ENCODE assay signal across 8 mouse cellular contexts in the genomic region with DNA sequence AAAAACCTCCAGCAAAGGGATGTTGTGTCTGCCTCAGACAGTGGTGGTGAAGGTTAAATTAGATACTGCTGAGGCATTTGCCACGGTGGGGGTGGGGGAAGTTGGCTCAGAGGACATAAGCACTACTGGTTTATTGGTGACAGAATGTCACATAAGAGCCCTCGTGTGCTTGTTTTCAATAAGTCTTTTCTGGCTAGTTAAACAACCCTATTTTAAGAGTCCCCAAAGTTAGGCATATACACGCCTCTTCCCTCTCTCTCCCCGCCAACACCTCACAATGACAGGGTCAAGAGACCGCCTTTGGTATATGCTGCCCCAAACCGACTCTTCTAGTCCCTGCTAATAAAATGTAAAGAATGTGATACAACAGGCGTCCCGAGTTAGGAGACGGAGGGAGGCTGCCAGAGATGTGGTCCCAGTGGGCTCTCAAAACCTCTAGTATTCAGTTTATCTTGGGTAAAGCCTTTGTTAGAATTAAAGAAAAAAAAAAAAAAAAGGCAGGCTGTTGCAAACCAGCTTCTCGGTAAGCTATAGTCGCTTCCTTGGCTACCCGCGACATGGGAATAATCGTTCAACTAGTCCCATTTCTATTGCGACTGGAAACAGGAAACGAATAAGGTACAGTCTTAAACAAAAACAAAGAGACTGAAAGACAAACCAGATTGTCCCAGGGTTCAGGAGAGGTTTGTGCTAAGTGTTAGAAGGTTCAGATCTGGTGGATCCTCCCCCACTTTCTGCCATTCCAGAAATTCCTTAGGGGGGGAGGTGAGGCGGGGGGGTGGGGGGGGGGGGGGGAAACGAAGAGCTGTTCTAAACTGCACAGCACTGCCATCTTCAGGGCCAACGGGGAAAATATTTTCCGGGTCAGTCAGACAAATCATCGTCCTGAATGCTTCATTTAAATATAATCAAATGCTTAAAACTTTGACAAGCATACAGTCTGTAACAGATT.
DNase-seq lines count a peak whose midpoint lies in the region; ATAC-seq and TF ChIP-seq lines count a peak whose summit lies in the region.

No protein-coding gene starts in this region.

- peak overlapping the region; percentile 65 for H3K4me2 ChIP-seq in embryonic facial prominence, embryonic 13.5 days
- H3K4me2 ChIP-seq in heart, embryonic 12.5 days = peak overlapping the region; percentile 66
- H3K4me2 ChIP-seq in kidney, embryonic 15.5 days = peak overlapping the region; percentile 62
- H3K4me2 ChIP-seq in myocyte (ENCODE audit: low read depth) = peak overlapping the region; percentile 89

- H3K9ac ChIP-seq in embryonic facial prominence, embryonic 13.5 days = no peak overlapping the region
- H3K9ac ChIP-seq in heart, embryonic 12.5 days = peak overlapping the region; percentile 36; the same call in 1 of the 2 replicates
- no peak overlapping the region for H3K9ac ChIP-seq in kidney, embryonic 15.5 days
- H3K9ac ChIP-seq in liver, adult 2 months (ENCODE audit: low read depth, low read length) = peak overlapping the region; percentile 33; the same call in 1 of the 2 replicates

- H3ac ChIP-seq in myocyte (ENCODE audit: control insufficient read depth, insufficient read length) = no peak overlapping the region

- no peak for TF ChIP-seq POLR2A in liver, adult 2 months (IDR thresholded peaks at IDR 0.05; ENCODE audit: extremely low read depth, insufficient read depth, low read length)
- no peak for TF ChIP-seq POLR2A in myocyte (IDR thresholded peaks at IDR 0.05; ENCODE audit: insufficient read length, low read depth)
- no peak for TF ChIP-seq POLR2A in testis, adult 2 months (IDR thresholded peaks at IDR 0.05; ENCODE audit: control insufficient read depth, low read depth, low read length)

- no peak for ATAC-seq in embryonic facial prominence, embryonic 13.5 days (ENCODE audit: insufficient number of reproducible peaks, insufficient read depth, low FRiP score, low TSS enrichment, low read depth)
- peak; percentile 72 for ATAC-seq in heart, embryonic 12.5 days (ENCODE audit: insufficient number of reproducible peaks, low FRiP score)
- ATAC-seq in kidney, embryonic 15.5 days (replicated peaks; ENCODE audit: low FRiP score) = peak; percentile 61

- H3K79me2 ChIP-seq in liver, adult 2 months (ENCODE audit: control insufficient read depth, insufficient read depth, low read length) = no peaks in the 10 kb centered on the region
- H3K79me2 ChIP-seq in myocyte (ENCODE audit: control insufficient read depth, insufficient read depth) = no peaks in the 10 kb centered on the region

- H3K27ac ChIP-seq in embryonic facial prominence, embryonic 13.5 days = peak overlapping the region; percentile 74
- peak overlapping the region; percentile 85 for H3K27ac ChIP-seq in heart, embryonic 12.5 days (ENCODE audit: poor library complexity, severe bottlenecking)
- H3K27ac ChIP-seq in kidney, embryonic 15.5 days = peak overlapping the region; percentile 82
- peak overlapping the region; percentile 32 for H3K27ac ChIP-seq in liver, adult 2 months (replicated peaks; ENCODE audit: insufficient read depth, low read depth, low read length)
- peak overlapping the region; percentile 46 for H3K27ac ChIP-seq in testis, adult 2 months (ENCODE audit: control insufficient read depth, insufficient read depth, low read depth, low read length)

- peak; percentile 39 for TF ChIP-seq CTCF in liver, adult 2 months (IDR thresholded peaks at IDR 0.05; ENCODE audit: low read depth, low read length)
- no peak for TF ChIP-seq CTCF in testis, adult 2 months (IDR thresholded peaks at IDR 0.05; ENCODE audit: control insufficient read depth, insufficient read depth, insufficient replicate concordance, low read depth, low read length)

- H3K27me3 ChIP-seq in embryonic facial prominence, embryonic 13.5 days = no peaks in the 10 kb centered on the region
- no peaks in the 10 kb centered on the region for H3K27me3 ChIP-seq in heart, embryonic 12.5 days (replicated peaks)
- no peaks in the 10 kb centered on the region for H3K27me3 ChIP-seq in kidney, embryonic 15.5 days
- no peaks in the 10 kb centered on the region for H3K27me3 ChIP-seq in liver, adult 2 months (ENCODE audit: control insufficient read depth, insufficient read depth, low read length)
- no peaks in the 10 kb centered on the region for H3K27me3 ChIP-seq in myocyte (ENCODE audit: control insufficient read depth, insufficient read depth, insufficient read length)
- H3K27me3 ChIP-seq in testis, adult 2 months (ENCODE audit: control insufficient read depth, insufficient read depth, low read length) = no peaks in the 10 kb centered on the region

- no peaks in the 10 kb centered on the region for H3K36me3 ChIP-seq in embryonic facial prominence, embryonic 13.5 days
- no peaks in the 10 kb centered on the region for H3K36me3 ChIP-seq in heart, embryonic 12.5 days
- H3K36me3 ChIP-seq in kidney, embryonic 15.5 days = no peaks in the 10 kb centered on the region
- H3K36me3 ChIP-seq in liver, adult 2 months (ENCODE audit: control insufficient read depth, insufficient read depth, low read length) = no peaks in the 10 kb centered on the region
- no peaks in the 10 kb centered on the region for H3K36me3 ChIP-seq in myocyte (ENCODE audit: control insufficient read depth, insufficient read depth)
- no peaks in the 10 kb centered on the region for H3K36me3 ChIP-seq in testis, adult 2 months (ENCODE audit: control insufficient read depth, insufficient read depth, low read length)

- under 1% methylated on average over 21 of the region's 21 CpGs for WGBS in embryonic facial prominence, embryonic 13.5 days
- 2% methylated on average over 20 of the region's 21 CpGs for WGBS in heart, embryonic 12.5 days
- 2% methylated on average over 20 of the region's 21 CpGs for WGBS in kidney, embryonic 15.5 days
- WGBS in liver, adult 2 months = 4% methylated on average over 20 of the region's 21 CpGs

- H3K9me3 ChIP-seq in embryonic facial prominence, embryonic 13.5 days = no peaks in the 10 kb centered on the region
- H3K9me3 ChIP-seq in heart, embryonic 12.5 days (replicated peaks) = no peaks in the 10 kb centered on the region
- H3K9me3 ChIP-seq in kidney, embryonic 15.5 days (replicated peaks) = no peaks in the 10 kb centered on the region

- DNase-seq in A20 (ENCODE audit: low read depth, low spot score) = peak; percentile 43
- DNase-seq in adrenal gland, postnatal 25 days = peak; percentile 76
- peak; percentile 70 for DNase-seq in liver, adult 2 months (ENCODE audit: extremely low read depth, low read depth, low spot score)

- H3K4me1 ChIP-seq in embryonic facial prominence, embryonic 13.5 days = peaks cover 24% of the 10 kb centered on the region
- H3K4me1 ChIP-seq in heart, embryonic 12.5 days (replicated peaks) = peaks cover 27% of the 10 kb centered on the region
- peaks cover 20% of the 10 kb centered on the region for H3K4me1 ChIP-seq in kidney, embryonic 15.5 days
- peaks cover 3% of the 10 kb centered on the region; the same call in 1 of the 2 replicates for H3K4me1 ChIP-seq in liver, adult 2 months (ENCODE audit: control insufficient read depth, insufficient read depth, low read length)
- peaks cover 3% of the 10 kb centered on the region; the same call in 1 of the 2 replicates for H3K4me1 ChIP-seq in testis, adult 2 months (ENCODE audit: control insufficient read depth, insufficient read depth, low read length)

- peak overlapping the region; percentile 39 for H3K4me3 ChIP-seq in embryonic facial prominence, embryonic 13.5 days
- peak overlapping the region; percentile 47 for H3K4me3 ChIP-seq in heart, embryonic 12.5 days
- peak overlapping the region; percentile 41 for H3K4me3 ChIP-seq in kidney, embryonic 15.5 days (replicated peaks)
- peak overlapping the region; percentile 6; the same call in 1 of the 2 replicates for H3K4me3 ChIP-seq in liver, adult 2 months (ENCODE audit: insufficient read depth, low read depth, low read length)
- H3K4me3 ChIP-seq in myocyte = peak overlapping the region; percentile 20
- H3K4me3 ChIP-seq in testis, adult 2 months (ENCODE audit: control insufficient read depth, low read depth, low read length) = no peak overlapping the region

TF ChIP-seq in myocyte, 11 proteins besides CTCF, POLR2A, EP300 and RAD21:
- TF ChIP-seq TCF3 (IDR thresholded peaks at IDR 0.05; ENCODE audit: insufficient read length, low read depth) (no peak), CEBPB (IDR thresholded peaks at IDR 0.05; ENCODE audit: insufficient read depth, poor library complexity, severe bottlenecking) (no peak), MYOG (IDR thresholded peaks at IDR 0.05; ENCODE audit: control insufficient read depth in 1 of 3, insufficient read depth in 1 of 3, insufficient read length in 2 of 3, low read depth in 2 of 3) (no peak), MAX (IDR thresholded peaks at IDR 0.05; ENCODE audit: low read depth) (no peak), E2F4 (IDR thresholded peaks at IDR 0.05; ENCODE audit: insufficient read depth) (no peak), REST (IDR thresholded peaks at IDR 0.05; ENCODE audit: insufficient read depth, insufficient read length) (no peak), MYOD1 (IDR thresholded peaks at IDR 0.05; ENCODE audit: control insufficient read depth in 1 of 3, insufficient read length in 2 of 3, low read depth in 2 of 3) (no peak), POLR2AphosphoS2 (IDR thresholded peaks at IDR 0.05; ENCODE audit: insufficient read length, low read depth) (no peak), USF1 (IDR thresholded peaks at IDR 0.05; ENCODE audit: low read depth) (no peak), TCF12 (IDR thresholded peaks at IDR 0.05; ENCODE audit: insufficient read depth, poor library complexity, severe bottlenecking) (no peak), SRF (IDR thresholded peaks at IDR 0.05; ENCODE audit: control insufficient read depth, insufficient read length, low read depth) (no peak)

Comparison
In these comparisons a context has a peak if more than half of its experiments do, and no peak if none do; other contexts are left out.
1. H3K27ac ChIP-seq: peak in every context shown above with its lines; median percentile 85 in heart, embryonic 12.5 days; 82 in kidney, embryonic 15.5 days; 74 in embryonic facial prominence, embryonic 13.5 days; 46 in testis, adult 2 months; 32 in liver, adult 2 months.
2. H3K9ac ChIP-seq: peak in heart, embryonic 12.5 days (single experiment) and liver, adult 2 months (single experiment); none in embryonic facial prominence, embryonic 13.5 days (single experiment) and kidney, embryonic 15.5 days (single experiment).
3. Peak in every context shown above with its lines, with median percentiles within 50 percentile points of each other: DNase-seq and H3K4me2 ChIP-seq.